Mouse (Mus musculus) lung, postnatal 4 days (tissue): ENCODE results near the gene Ap1s1.

Experiments
- DNase-seq, 2 experiments: peaks; one replicate each; pipeline ENCODE4 v3.0.0; 2021

Gene Ap1s1

GRCm38 (mm10) chr5:137015913-137016312 lies 30.0 kb downstream of the Ap1s1 start:
- no peak for DNase-seq

- DNase-seq: no peak
Measured at GRCm38 (mm10) chr5:137012401-137012950, 33.5 kb downstream of the Ap1s1 start.

- DNase-seq: peak in 1 of 2 experiments; percentile 64
Measured at GRCm38 (mm10) chr5:137009988-137010387, 35.9 kb downstream of the Ap1s1 start.

- DNase-seq: peak in 1 of 2 experiments; percentile 56
Measured at GRCm38 (mm10) chr5:137007276-137007675, 38.7 kb downstream of the Ap1s1 start.

- no peak for DNase-seq
Measured at GRCm38 (mm10) chr5:137000612-137001011, 45.3 kb downstream of the Ap1s1 start.

GRCm38 (mm10) chr5:136999449-136999848 lies 46.5 kb downstream of the Ap1s1 start:
- DNase-seq: no peak

GRCm38 (mm10) chr5:136989801-136990200 lies 56.1 kb downstream of the Ap1s1 start:
- no peak for DNase-seq

- DNase-seq: peak; percentile 48 to 56
Measured at GRCm38 (mm10) chr5:136988420-136988819, 57.5 kb downstream of the Ap1s1 start.

GRCm38 (mm10) chr5:136987934-136988271 lies 58.0 kb downstream of the Ap1s1 start, which contains the start of gene Znhit1:
Gene Znhit1 (minus strand): TSS chr5:136988021.
- no peak for DNase-seq

GRCm38 (mm10) chr5:136987138-136987933 lies 58.6 kb downstream of the Ap1s1 start:
- peak; percentile 83 to 89 for DNase-seq

GRCm38 (mm10) chr5:136986695-136987137 lies 59.2 kb downstream of the Ap1s1 start, which contains the start of gene Plod3:
Gene Plod3 (plus strand): TSS chr5:136987019.
- peak; percentile 96 to 98 for DNase-seq
